Mouse (Mus musculus) B cell, adult 2 months (primary cell): ENCODE measurements at regions not wholly inside any gene's neighbourhood (a gene's known extent, or its start where the extent isn't known, plus 50 kb on each side); places are given as distances from the start of the nearest gene placed in this dataset.
A peak's percentile ranks its signal among the peaks of the same experiment; 100 is the strongest.

Source experiments
- DNase-seq, 2 experiments: peaks; one replicate each; pipeline ENCODE4 v3.0.0; 2022

DNA sequence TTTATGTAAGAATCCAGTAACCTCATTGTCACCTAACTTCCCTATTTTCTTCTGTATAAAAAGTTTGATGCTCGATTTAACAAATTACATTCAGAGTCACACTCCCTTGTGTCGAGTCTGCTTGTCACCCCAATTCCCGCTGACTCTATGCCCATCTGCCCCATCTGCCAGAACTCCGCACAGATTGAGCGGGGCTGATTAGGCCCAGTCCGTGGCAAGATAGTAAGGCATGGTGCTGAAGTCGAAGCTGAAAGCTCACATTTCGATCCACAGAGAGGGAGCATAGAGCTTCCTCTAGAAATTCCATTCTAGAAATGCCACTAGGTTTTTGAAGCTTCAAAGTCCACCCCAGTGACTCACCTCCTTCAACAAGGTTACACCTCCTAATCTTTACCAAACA, 210.7 kb upstream of the Akirin2 start:
- DNase-seq = no peak

DNA sequence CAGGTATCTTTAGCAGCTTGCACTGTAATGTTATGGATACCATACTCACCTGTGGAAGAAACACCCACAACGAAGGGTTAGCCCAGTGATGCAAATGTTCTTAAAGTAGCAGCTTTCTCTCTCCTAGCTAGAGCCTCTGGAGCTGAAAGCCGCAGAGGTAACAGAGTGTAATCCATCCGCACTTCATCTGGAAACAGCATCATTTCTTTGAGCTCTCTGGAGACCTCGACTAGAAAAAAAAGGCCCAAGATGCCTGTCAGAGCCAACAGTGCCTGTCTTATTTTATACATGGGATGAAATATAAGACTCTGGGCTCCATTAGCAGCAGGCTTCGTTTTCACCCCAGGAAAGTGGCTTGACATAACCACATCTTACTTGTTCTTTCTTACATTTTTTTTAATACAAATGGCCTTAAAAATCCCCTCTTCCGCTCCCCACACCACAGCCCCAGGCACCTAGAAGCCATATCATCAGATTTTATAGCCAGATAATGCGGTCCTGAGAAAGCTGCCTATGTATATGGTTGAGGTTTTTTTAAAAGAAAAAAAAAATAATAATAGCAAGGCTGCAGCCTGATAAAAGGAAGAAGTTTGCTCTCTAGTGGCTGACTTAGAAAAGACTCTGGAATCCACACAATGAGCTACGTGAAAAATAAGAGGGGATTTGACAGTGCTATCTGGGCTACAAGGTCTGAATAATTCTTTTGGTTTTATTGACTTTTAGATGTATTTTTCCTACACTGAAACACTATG, 179.3 kb upstream of the Akirin2 start:
- DNase-seq = no peak

DNA sequence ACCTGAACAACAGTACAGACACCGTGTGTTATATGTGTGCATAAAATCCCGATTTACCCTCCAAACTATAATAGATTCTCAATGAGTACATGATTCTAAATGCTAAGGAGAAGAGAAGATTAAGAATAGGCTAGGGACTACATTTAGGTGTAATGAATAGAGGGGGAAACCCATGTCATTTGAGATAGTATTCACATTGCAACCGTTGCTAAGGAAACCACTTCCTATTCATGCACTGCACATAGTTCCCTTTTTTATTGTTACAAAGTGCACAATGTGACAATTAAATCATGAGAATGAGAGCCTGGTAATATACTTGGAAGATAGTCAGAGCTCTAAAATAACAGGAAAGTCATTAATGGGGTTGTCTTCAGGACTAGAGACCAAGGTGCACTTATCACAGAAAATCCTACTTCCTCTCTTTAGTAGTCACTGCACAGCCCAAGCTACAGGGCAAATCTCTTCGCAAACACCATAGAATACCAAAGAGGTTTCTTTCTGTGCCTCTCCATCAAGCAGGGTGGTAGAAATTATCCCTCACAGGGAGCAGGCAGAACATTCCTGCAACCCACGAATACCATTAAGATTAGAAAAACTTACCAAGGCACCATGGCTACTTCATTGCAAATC, 164.3 kb upstream of the Akirin2 start:
- DNase-seq = no peak

DNA sequence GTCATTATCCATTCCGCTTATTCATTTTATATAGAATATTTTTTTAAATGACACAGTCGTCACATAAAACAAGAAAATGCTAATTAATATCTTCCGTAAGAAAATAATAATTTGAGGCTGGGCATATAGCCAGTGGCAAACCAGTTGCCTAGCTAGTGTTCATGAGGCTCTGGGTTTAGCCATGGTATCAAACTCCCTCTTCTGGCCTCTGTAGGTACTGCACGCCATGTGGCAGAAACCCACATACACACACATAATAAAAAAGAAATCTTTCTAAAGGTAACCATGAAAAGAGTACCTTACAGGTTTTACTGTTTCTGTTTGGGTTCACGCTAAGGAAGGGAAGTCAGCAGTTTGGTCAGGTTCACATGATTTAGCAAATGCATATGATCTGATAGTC, 159.2 kb upstream of the Akirin2 start:
- DNase-seq = peak; percentile 4 to 12

DNA sequence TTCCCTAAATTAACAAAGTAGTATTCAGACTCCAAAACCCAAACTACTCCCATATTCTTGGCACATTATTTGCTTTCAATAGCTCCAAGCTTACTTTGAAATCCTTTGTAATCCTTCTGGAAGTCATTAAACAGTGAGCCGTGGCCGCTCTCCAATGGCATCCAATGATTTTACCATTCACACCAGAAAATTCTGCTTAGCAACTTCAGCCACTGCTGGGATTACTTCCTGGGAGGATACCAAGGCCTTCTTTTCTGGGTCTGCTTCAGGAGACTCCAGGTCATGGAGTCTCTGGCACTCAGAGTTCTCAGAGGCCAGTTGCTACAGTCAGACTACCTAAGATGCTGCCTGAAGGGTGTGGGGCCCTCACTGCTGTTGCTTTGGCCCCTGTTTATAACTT, 147.7 kb upstream of the Akirin2 start:
- DNase-seq = no peak

DNA sequence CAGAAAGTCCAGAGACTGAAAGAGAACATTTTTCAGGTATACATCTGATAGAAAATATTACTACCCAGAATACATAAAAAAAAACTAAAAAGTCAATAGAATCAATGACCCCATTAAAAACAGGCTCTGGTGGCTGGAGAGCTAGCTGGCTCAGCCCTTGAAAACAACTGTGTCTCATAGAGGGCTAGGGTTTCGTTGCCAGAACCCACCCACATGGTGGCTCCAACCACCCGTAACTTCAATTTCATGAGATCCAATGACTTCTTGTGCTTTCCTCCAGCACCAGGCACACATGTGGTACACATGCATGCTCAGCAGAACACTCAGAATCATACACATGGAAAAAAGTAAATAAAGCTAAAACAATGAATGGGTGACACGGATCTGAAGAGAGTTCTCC, 143.6 kb upstream of the Akirin2 start:
- DNase-seq = no peak

DNA sequence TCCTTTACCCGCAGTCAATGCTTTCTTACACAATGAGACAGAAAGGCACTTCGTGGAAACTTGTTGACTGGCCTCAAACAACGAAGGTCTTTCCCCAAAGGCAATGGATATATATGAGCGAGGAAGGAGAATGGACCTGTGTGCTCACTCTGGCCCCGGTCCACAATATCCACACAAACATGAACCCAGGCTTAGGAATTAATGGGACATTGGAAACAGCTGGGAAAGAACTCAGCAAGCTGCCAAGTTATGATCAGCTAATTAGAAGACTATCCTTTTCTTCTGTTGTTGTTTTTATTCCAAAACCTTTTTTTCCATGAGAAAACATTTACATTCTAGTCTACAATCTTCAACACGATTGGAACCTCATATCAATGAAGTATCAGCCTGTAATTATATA, 129.8 kb upstream of the Akirin2 start:
- no peak for DNase-seq

DNA sequence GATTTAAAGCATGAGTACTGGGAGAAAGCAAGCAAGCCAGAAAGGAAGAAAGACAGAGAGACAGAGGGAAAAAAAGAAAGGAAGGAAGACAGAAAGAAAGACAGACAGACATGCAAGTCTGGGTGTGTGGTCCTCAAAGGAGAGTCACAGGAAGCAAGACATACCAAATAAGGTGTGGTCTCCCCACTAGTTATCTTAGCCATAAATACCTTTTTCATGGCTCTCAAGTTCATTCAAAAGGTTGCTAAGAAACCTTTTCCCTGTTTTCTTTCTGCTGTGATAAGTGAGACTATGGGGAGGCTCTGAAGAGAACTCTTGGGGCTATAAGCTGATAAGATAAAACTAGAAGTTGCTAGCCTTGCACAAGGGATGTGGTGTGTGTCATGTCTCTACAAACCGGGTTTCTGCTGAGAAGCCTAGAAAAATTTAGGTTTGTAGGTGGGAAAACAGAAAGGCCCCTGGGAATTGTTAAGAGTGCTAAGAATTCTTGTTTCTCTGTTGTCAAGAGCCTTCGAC, 126.5 kb upstream of the Akirin2 start:
- no peak for DNase-seq

DNA sequence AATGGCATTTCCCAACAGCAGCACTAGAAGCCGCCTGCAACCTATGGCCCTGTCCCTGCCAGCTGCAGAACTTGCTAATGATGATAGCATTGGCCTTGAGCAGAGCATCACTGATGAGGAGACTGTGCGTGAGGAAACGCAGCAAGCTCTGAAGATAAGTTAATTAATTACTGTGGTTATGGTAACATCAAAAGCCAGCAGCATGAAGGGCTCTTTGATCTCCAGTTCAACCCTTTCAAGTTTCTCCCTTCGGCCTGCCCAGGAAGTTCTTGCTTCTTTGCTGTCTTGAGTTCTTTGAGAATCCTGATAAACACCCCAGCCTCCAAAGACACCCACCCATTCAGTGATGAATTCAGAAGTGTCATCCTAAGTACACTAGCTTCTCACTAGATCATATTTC, 121.7 kb upstream of the Akirin2 start:
- DNase-seq = no peak

DNA sequence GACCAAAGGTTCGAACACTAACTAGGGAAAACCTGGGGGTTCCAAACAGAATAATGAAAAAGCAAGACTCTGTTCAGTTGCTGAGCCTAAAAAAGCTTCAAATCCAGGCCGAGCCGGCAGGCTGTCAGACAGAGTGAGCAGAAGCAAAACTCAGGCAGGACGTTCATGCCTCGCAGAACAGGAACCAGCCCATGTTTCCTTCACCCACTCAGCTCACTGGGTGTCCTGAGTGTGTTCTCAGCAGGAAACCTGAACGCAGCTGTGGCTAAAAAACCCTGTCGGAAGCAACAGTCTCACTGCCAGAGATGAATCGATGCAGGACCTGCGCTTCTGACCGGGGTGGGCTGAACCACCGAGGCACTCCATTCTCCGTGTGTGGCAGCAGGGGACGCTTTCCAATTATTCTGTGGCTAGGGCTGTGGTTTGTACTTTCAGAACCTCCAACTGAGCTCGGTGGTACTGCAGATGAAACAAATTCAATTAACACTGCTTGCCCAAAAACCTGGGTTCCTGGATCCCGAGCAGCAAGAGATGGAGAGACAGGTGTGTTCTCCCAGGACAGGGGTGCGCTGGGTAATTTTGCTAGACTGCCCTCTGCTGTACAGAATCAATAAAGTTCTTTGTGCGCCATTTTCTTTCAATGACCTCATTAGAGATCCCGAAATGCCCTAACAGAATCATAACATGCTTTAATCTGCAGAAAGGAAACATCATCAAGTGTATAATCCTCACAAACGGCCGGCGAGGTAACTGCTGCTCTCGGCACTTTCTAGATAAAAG, 121.1 kb upstream of the Akirin2 start:
- peak; percentile 17 to 21 for DNase-seq

DNA sequence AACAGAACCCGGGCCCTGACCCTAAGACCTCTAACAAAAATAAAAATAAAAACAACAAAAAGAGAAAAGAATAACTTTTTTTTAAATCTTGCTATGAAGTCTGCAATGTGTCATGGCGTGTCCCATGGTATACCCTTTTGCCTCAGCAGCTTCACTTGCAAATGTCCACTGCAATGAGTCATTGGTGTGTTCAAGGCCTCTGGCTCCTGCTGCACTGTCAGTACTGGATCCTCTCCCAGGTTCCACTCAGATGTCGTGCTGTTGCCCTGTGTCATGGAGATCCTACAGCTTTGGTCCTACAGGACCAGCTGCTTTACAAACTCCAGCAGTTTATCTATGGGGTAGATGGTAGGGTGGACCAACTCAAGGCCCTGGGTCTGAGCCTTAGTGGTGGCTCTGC, 113.4 kb upstream of the Akirin2 start:
- DNase-seq = no peak

DNA sequence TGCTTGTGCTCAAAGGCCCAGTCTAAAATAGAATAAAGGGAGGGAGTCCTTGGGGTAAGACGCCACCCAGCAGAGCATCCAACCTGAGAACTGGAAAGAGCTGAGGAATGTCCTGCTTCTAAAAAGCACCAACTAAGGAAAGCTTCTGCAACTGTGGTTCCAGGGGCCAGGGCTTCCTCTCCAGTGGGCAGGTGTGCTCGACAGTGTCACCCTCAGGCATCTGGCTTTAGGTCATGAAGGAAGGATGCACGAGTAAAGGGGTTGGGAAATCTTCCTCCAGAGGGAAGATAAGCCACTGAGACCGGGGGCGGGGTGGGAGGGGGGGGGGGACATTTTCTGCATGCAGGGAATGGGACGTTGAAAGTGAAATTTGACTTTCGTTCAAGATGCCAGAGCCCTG, 101.2 kb upstream of the Akirin2 start:
- DNase-seq = no peak

DNA sequence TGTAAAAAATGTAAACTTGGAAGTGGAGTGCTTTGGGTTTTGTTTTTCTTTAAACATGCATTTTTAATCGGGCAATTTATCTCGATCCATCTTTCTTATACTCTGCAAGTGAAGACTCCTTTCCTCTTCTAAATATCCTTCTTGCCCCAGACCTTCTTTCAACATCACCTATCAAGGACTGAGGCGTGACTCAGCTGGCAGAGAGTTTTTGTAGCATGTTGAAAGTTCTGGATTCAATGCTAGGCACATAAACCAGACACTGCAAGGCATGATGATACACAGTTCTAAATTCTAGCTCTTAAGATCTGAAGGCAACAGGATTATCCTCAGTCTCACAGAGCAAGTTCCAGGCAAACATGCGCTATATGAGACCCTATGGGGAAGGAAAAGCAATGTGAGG, 88.1 kb upstream of the Akirin2 start:
- no peak for DNase-seq

DNA sequence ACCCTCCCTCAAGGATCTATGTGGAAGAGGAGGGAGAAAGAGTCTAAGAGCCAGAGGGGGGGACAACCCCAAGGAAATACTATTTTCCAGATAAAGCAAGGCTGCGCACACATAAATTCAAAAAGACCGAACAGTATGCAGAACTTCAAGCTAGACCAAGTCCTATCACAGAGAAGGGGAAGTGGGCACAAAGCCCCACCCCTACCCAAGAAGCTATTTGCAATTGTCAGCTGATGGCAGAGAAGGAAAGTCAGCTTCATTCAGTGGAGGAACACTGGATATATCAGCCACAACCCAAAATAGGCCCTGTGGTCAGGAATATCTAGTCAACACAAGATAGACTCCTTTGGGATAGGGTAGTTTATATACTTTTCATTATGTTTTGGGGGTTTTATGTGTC, 84.9 kb upstream of the Akirin2 start:
- peak; percentile 8 to 10 for DNase-seq

DNA sequence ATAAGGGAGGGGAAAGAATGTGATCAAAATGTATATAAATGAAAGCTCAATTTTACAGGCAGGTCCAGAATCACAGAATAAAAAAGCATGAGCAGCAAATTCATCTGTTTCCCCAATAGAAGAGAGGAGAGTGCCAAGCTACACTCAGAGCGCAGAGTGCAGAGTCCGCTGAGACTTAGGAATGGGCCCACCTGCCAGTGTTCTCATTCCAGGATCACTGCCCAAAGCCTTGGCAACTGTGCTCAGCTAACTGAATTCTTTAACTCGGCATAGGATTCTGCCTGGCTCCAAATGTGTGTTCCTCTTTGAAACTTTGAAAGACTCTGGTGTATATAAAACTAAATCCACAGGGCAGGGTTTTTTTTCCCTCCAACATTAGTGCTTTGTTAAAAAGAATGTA, 84.4 kb upstream of the Akirin2 start:
- DNase-seq = no peak

DNA sequence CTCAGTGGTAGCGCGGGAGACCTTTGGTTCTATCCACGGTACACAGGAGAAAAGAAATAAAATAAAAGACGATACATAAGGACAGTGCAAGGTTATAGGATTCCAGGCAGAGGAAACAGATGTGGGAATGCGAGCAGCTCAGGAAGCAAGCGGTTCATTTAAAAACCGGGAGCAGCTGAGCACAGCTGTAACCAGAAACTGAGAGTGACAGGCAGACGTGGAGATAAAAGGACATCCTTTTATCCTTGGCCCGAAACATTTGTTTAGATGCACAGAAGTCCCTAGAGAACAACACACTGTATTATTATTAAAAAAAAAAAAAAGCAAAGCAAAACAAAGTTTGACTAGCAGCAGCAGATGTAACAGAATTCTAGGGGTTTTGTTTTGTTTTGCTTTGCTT, 82.6 kb upstream of the Akirin2 start:
- no peak for DNase-seq

DNA sequence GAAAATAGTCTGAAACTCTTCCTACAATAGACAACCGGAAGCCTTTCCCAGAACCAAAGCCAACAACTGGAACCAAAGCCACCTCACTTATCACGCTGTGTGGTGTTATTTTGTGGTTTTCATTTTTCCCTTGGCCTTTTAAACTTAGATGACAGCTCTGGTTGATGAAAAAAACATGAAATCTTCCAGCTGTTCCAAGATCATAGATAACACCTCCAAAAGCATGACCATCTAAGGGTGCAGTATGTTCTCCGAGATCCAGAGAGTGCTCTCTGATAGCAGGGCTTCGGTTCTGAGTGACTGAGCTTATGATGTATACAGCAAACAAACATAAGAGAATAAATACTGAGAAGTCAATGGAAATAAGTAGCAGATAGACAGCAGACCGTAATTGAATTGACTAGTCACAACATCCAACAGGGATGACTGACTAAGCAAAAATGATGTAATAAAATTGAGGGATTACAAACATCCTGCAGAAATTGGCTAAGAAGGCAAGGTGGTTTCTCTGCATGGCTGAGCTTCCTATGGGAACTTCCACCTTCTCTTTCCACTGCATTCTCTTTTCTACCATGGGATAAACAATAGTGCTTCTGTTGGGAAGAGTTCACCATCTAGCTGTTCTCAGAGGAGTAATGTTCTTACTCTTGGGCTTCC, 74.8 kb upstream of the Akirin2 start:
- no peak for DNase-seq

DNA sequence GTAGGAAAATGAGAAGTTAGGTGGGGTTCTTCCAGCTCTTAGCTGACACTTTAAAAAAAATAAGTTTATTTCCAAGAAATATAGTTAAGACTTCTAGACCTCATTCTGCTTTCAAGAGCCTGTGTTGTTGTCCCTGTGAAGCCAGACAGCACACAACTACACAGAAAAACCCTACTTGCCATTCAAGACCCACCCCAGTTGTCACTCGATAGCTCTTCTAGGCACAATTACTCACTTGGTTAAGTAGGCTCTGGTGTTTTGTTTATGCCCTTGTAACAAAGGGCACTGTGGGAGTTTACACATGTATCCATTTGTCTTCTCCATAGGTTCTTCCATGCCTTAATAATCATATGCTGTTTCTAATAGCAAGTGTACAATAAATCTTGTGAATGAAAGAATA, 66.5 kb upstream of the Akirin2 start:
- no peak for DNase-seq

DNA sequence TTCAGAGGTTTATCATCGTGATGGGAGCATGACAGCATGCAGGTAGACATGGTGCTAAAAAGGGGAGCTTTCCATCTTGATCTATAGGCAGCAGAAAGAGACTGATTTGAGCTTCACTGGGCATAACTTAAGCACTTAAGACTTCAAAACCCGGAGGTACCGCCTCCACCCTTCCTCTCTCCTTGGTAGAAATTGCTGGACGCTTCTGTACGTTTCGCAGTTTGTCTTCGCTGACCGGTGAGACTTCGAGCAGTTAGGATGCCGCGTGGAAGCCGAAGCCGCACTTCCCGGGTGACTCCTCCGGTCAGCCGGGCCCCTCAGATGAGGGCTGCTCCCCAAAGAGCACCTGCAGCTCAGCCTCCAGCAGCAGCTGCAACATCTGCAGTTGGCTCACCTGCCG, 65.2 kb upstream of the Akirin2 start:
- DNase-seq = no peak

DNA sequence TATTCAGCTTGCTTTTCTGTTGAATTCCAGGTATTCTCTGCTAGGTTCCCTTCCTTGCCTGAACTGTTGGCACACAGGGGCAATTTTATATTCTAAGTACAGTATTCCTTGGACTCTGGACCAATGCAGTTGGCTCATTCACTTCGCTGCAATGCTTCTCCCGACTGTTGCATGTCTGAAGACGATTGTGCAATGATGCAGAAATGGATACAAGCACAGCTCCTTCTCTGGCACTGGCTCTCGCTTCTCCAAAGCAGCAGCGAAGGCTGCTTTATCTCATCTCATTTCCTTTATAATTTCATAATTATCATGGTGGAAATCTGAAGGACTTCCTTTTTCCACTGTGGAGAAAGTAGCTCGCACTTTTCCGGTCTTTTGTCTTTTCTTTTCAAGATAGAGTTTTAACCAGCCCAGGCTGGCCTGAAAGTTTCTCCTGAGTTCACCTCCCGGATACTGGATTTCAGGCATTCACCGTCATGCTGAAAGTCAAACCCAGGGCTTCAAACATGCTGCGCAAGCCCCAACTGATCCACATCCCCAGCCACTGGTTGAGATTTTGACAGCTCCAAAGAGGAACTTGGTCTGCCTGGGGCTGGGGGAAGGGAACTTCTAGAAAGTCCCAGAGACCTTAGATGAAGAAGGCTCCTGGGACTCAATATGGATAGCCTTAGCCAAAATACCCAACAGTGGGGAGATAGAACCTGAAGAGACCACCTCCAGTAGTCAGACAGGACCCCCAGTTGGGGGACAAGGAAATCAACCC, 55.6 kb upstream of the Akirin2 start:
- DNase-seq = no peak

DNA sequence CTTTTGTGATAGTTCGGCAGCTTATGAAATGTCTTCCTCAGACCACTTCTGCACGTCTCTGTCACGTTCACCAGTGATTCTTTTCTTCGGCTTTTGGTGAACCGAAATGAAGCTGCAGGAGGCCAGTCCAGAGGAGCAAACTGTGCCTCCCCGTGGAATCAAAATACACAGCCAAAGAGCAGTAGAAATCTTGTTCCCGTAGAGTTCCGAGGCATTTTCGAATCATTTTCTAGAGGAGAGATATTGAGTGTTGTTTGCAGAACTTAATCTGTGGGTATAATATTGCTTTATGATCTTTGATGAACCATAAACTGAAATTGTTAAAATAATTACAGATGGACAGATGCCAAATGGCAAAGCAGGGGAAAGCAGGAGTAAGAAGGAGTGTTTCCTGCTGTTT, 52.4 kb upstream of the Akirin2 start:
- no peak for DNase-seq

DNA sequence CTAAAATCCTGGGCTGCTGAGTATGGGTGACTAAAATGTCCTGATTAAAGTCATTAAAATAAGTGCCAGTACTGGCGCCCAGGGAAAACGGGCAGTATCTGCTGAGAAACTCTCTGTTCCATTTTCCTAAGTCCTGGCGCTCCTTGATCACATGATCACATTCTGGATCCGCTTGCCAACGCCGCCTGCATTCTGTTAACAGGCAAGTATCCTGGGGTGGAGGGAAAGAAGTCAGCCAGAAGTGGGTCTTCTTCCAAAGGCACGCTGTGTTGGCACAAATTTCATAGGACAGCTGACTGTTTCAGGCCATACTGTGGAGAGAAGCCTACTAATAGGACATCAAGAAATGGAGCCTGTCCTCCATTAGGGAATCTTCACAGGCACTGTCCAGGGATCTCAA, 52.0 kb upstream of the Akirin2 start:
- no peak for DNase-seq

DNA sequence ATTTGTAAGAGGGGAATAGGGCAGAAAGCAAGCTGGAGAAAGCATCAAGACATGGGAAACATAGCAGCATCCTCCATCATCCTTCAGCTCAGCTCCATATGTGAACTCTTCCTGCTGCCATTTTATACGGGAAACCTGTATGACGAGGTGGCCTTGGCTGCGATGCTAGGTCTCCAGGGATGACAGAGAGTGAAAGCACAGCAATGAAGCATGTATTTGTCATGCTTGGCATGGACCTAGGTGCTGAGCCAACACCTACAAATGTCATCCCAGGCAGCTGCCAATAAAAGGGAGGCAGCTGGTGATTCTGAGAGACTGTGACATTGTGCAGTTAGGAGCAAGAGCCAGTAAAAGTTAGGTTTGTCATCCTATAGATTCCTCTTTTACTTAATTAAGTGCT, 51.0 kb upstream of the Akirin2 start:
- DNase-seq = no peak
